Mouse (Mus musculus): ENCODE measurements around the gene Tmem9b. TPM values are rescaled to one million over a fixed set of nuclear protein-coding genes. Genes with fewer than 3 reads are reported as not detected.

Gene Tmem9b
- total RNA-seq, 2 experiments from 2014 or later: 48.8 to 92.5 TPM

DNA sequence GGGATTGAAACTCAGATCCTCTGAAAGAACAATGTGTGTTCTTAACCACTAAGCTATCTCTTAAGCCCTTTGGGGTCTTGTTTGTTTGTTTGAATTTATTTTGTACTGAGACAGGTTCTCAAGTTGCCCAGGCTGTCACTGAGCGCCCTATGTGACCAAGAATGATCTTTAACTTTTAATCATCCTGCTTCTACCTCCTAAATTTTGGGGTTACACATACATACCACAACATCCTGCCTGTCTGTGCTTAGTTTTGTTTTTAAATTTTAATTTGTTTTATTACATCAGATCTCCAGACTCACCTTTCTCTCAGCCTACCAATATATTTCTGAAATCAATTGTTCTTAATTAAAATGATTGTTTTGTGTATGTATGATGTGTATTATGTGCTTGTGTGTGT, 11.6 kb downstream of the Tmem9b start:
- ATAC-seq (ENCODE audit: poor library complexity, severe bottlenecking): no peak

DNA sequence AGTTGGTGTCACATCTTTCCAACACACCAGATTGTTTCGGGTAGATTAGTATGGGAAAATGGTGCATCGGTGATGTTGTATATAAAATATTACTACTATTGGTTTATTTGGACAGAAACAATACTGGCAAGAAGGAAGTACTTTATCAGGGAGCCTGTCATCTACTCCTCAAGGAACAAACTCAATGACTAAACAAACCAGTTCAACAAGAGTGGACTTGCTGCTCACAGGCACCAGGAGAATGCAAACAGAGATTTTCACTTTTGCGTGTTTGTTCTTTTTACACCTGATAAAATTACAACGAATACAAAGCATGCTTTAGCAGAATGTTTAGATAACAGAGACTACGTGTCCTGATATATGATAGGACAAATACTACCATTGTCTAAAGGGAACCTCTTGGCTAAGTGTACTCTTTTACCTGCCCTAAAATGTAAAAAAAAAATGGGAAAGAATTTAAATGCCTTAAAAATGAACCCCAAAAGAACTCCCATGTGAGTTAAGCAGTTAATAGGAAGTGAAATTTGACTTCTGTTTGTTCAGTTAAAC, 12.8 kb downstream of the Tmem9b start:
- no peak for ATAC-seq (ENCODE audit: poor library complexity, severe bottlenecking)

DNA sequence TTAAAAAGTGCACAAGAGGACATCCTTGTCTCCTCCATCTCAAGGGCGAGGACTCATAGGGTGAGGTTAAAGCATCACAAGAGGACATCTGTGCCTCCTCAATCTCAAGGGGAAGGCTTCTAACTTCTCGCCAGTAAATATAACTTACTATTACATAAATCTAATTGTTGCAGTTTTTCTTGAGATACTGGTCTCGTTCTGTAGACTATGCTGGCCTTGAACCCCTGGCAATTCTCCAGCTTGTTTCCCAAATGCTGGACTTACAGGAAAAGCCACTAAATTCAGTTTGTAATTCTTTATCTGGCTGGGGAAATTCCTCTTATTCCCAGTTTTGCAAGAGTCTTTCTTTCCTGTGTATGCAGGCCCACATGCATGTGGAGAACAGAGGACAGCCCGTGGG, 17.9 kb downstream of the Tmem9b start:
- ATAC-seq (ENCODE audit: poor library complexity, severe bottlenecking): no peak

GRCm38 (mm10) chr7:109731626-109732025, 21.0 kb downstream of the Tmem9b start, which contains the start of gene Ascl3:
Ascl3 (minus strand) TSS chr7:109731726.
- ATAC-seq (ENCODE audit: poor library complexity, severe bottlenecking): no peak

DNA sequence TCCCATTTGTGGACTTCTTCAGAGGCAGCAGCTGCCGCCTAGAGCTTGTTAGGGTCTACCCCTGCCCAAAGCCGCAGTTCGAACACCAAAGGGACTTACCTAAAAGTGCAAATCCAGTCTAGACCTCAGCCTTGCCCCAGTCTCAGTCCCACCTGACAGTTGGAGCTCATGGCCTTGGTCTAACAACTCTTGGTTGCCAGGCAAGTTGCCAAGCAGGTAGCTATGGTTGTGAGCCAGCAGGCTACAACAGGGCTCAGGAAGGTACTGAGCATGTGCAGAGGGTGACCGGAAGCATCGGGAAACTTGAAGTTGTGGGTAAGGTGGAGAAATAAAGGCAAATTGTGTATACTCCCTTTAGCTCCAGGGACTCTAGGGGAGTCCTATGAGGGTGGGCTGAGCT, 29.0 kb downstream of the Tmem9b start, which contains the start of gene BC051019:
Gene BC051019, minus strand, starts transcription at position 154 of the 400 bp plus-strand sequence.
- ATAC-seq (ENCODE audit: poor library complexity, severe bottlenecking): no peak

DNA sequence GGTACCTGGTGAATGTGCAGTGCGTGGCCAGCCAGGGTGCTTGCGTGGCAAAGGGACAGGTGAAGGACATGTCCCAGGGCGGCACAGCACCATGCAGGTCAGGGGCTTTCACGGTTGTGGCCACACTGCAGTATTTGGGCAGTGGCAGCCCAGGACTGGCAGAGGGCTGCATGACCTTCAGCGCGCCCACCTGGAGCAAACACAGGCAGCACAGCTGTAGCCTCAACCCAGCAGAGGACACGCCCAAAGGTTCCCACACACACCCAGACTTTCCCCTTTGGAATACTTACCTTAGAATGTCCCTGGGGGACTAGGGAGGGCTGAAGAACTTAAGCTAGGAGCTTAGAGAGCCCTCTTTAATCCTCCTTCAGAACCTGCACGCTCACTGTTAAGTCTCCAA, 29.6 kb downstream of the Tmem9b start:
- ATAC-seq (ENCODE audit: poor library complexity, severe bottlenecking): no peak

DNA sequence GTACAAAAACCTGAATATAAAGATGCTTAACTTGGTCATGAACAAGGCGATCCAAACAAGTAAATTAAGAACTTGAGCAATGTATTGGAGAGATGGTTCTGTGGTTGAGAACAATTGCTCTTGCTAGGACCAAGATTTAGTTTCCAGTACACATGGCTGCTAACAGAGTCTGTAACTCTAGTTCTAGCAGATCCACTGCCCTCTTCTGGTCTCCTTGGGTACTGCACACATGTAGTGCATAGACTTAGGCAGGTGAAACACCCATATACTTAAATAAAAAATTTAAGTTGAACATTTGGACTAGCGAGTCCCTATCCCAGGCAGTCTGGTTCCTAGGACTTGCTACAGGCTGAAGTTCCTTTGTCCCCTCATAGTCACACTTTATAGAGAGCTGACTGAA, 30.1 kb downstream of the Tmem9b start:
- no peak for ATAC-seq (ENCODE audit: poor library complexity, severe bottlenecking)

DNA sequence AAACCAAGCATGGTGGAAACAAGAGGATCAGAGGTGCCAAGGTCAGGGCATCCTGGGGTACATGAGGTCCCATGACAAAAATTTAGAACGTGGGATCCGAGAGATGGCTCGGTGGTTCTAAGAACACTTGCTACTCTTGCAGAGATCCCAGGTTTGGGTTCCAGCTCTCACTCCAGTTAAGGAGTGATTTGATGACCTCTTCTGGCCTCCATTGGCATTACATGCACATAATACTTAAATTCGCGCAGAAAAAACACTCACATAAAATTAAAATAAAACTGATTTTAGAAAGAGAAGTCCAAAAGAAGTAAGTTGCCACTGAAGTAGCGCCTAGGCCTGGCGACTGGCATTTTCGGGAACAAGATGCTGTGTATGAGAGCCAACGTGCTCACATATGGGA, 33.4 kb downstream of the Tmem9b start:
- ATAC-seq (ENCODE audit: poor library complexity, severe bottlenecking): no peak

DNA sequence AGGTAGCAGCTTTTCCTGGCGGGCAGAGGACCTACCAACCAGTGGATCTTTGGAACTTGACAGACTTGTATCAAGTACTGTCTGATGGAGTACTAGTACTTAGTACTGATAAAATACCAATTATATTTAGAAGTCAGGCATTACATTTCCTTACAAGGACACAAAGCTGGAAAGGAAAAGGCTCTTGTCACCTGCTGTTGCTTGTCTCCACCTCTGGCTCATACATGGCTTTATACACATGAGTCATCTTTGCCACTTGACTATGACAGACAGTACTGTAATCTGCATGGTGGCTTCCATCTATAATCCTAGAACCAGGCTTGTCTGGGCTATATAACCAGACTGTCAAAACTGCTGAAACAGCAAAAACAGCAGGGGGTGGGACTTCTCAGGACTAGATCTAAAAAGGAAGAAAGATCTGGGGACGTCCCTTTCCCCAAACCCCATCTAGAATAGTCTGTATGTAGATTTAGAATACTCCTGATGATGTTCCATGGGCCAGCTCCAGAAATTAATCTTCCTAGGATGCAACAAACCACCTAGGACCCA, 39.2 kb downstream of the Tmem9b start:
- no peak for ATAC-seq (ENCODE audit: poor library complexity, severe bottlenecking)

- no peak for ATAC-seq (ENCODE audit: poor library complexity, severe bottlenecking)
Measured at GRCm38 (mm10) chr7:109712198-109712597, 40.5 kb downstream of the Tmem9b start.

- no peak for ATAC-seq (ENCODE audit: poor library complexity, severe bottlenecking)
Measured at GRCm38 (mm10) chr7:109710069-109710468, 42.6 kb downstream of the Tmem9b start.

DNA sequence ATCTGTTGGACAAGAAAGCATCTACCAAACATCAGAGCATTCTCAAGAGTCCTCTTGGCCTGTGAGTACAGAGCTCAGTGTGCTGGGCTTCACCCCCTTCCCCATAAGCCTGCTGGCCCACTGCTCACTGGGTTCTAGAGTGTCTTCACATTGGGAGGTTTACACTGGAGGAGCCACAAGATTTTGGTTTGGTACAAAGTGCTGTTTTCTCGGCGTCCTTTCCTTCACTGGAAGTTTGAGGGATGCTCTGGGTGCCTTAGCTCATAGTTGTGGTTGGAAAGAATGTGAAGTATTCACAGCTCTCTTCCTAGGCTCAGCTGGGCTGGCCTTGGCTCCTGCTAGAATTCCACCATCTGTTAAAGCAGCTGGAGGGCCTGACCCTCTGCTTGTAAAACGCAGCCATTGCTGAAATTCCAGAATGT, 43.7 kb downstream of the Tmem9b start:
- no peak for ATAC-seq (ENCODE audit: poor library complexity, severe bottlenecking)

GRCm38 (mm10) chr7:109707023-109707785, 45.5 kb downstream of the Tmem9b start:
- ATAC-seq (ENCODE audit: poor library complexity, severe bottlenecking): no peak

GRCm38 (mm10) chr7:109704461-109704860, 48.2 kb downstream of the Tmem9b start:
- ATAC-seq (ENCODE audit: poor library complexity, severe bottlenecking): no peak

DNA sequence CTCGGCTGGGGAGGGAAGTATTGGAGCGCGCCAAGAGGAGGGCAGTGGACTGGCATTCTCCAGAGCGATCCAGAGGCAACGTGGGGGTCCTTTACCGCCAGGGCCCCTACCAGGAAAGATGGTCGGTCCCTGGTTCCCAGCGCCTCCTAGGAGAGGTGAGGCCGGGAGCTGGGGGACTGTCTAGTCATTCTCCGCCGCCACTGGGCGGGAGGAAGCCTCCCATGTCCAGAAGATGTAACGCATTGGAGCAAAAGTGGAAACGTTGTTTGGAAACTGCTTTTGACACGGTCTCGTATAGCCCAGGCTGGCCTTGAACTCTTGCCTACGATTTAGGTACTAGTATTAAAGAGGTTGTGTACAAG, 48.7 kb downstream of the Tmem9b start:
- peak; percentile 23 for ATAC-seq (ENCODE audit: poor library complexity, severe bottlenecking)

DNA sequence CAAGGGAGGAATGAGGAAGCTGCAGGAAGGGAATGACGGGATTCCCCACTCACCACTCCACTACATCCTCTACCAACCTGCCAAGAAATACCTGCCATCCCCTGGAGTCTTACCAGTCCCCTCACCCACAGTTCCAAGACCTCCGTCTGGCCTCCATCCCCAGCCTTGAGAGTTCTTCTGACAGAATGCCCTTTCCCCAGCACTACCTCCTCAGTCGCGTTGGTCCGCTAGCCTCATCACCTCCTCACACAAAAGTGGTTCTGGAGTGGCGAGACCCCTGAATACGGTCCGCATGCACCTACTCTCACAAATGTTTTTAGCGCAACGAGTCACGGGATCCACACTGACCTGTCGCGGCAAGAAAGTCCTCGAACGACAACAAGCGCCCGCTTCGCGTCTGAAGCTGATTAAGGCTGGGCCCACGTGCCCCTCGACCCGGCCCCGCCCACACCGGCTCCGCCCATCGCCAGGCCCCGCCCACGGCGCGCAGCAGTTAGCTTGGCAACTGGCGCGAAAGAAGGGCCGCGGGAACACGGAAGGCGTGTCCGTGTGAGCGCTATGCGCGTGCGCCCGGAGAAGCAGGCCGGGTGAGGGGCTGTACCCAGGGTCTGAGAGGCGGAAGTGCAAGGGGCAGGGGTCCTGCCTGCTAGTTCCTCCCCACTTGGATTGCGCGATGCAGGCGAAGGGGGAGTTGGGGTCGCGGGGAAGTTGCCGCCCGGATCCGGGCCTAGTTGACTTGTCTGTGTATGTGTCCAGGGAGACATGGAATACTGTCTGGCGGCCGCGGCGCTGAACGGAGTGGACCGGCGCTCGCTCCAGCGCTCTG, 49.3 kb downstream of the Tmem9b start, which contains the start of the genes St5 and Akip1:
Gene St5, minus strand, starts transcription at position 416 of the 826 bp plus-strand sequence.
Gene Akip1, plus strand, starts transcription at position 501 of the 826 bp plus-strand sequence.
- peak; percentile 95 for ATAC-seq (ENCODE audit: poor library complexity, severe bottlenecking)

DNA sequence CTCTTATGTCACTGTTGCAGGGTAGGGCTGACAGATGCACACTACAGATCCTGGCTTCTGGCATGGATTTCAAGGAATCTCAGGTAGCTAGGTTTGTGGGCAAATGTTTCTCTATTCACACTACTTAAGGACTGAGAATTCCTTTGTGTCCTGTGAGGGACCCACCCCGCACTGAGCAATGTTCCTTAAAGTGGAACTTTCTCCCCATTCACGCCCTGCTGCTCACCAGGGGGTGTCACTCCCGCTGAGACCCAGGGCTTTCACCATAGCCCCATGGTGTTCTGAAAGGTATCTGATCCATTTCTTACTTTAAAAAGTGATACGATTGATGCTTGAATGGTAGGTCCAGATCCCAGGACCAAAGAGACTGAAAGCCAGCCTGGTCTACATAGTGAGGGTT, 50.0 kb downstream of the Tmem9b start:
- no peak for ATAC-seq (ENCODE audit: poor library complexity, severe bottlenecking)

DNA sequence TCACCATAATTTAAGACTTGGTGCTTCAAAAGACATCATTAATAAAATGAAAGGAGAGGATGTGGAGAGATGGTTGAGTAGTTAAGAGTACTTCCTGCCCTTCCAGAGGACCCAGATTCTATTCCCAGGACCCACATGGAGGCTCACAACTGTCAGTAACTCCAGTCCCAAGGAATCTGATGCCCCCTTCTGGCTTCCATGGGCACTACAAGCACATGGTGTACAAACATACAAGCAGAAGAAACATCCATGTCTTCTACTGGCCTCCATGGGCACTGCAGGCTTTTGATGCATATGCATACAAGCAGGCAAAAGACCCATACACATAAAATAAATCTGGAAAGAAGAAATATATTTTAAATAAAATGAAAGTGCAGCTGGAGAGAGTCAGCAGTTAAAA, 52.5 kb downstream of the Tmem9b start:
- ATAC-seq (ENCODE audit: poor library complexity, severe bottlenecking): no peak

DNA sequence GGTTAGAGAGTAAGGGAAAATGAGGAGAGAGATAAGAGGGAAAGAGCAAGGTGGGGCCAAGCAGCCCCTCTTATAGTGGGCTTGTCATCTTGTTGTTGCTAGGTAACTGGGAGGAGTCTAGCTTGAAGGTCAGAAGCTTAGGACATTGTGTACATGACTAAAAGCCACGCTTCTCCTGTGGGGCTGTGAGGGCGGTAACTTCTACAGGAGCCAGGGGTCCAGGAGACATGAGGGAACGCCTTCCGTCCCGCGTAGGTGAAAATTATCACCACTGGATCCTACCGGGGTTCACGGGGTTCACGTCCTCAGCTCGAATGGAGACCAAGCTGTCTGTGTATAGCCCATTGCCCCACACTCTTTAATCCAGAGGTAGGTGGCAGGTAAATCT, 57.3 kb downstream of the Tmem9b start:
- no peak for ATAC-seq (ENCODE audit: poor library complexity, severe bottlenecking)

GRCm38 (mm10) chr7:109694576-109695338, 57.9 kb downstream of the Tmem9b start:
- ATAC-seq (ENCODE audit: poor library complexity, severe bottlenecking): no peak

DNA sequence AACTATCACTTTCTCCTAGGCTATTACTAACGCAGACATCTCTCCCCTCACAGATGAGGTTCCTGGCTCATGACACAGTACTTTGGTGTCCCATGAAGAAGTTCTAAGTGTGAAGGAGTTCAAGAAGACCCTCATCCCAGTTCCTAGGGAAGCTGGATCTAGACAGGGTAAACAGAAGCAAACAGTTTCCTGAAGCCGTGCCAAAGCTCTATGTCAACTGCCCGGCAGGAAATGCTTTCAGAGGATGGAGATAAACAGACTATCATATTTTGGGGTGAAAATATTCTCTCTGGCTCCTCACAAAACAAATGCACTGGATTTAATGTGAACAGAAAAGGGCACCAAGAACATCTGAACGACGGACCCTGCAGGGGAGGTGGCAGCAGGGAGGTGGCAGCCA, 61.7 kb downstream of the Tmem9b start:
- no peak for ATAC-seq (ENCODE audit: poor library complexity, severe bottlenecking)
